Mouse (Mus musculus): Measurements from ENCODE around the gene Tac2. TPM values are rescaled to one million over a fixed set of nuclear protein-coding genes. Genes with fewer than 3 reads are reported as not detected.

Tac2 gene
- polyA plus RNA-seq, 1 experiment from 2014 or later, result 0.74 TPM

DNA sequence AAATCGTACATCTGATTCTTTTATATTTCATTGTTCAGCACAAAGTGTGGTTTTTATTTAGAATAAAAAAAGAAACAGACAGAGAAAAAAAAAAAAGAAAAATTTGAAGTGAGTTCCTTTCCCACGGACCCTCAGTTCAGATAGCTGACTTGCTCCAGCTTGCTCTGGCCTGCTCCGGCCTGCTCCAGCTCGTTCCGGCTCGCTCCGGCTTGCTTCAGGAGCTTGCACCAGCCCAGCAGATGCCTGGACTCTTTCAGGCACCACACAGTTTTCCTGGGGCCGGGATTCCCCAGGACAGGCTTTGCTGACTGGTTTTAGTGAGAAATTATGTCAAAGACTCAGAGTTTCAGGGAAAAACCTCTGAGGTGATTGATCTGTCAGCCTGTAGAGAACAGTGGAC, 23.0 kb downstream of the Tac2 start:
- Histone ChIP-seq H3K4me1 (ENCODE audit: control insufficient read depth, insufficient read depth, low read length) (no peaks in the 10 kb centered on the region), H3K4me2 (ENCODE audit: low read depth, low read length) (peak overlapping the region; percentile 35), H3K9ac (ENCODE audit: low read length) (peak overlapping the region; percentile 34; the same call in 1 of the 2 replicates), H3K36me3 (ENCODE audit: control insufficient read depth, insufficient read depth) (peaks cover 25% of the 10 kb centered on the region), H3K27me3 (ENCODE audit: control insufficient read depth, insufficient read depth, low read length) (no peaks in the 10 kb centered on the region), H3K27ac (ENCODE audit: low read length) (0 out of 2 replicates have a peak overlapping the region, but pooled peaks have one; percentile 37), H3K9me3 (replicated peaks; ENCODE audit: control insufficient read depth, low read length) (no peaks in the 10 kb centered on the region), H3K4me3 (ENCODE audit: low read length) (no peak overlapping the region)
- 83% methylated on average over 8 of the region's 8 CpGs for WGBS
- no peak for ATAC-seq (replicated peaks; ENCODE audit: extremely low read depth, insufficient read depth, low FRiP score)

GRCm38 (mm10) chr10:127748847-127749612, 24.8 kb downstream of the Tac2 start:
- 17% methylated on average over 8 of the region's 8 CpGs for WGBS
- H3K9ac ChIP-seq (ENCODE audit: low read length), result no peak overlapping the region; the same call in 1 of the 2 replicates

GRCm38 (mm10) chr10:127750136-127750777, 26.0 kb downstream of the Tac2 start:
- peak overlapping the region; percentile 60 for H3K9ac ChIP-seq (ENCODE audit: low read length)
- 38% methylated on average over 24 of the region's 24 CpGs for WGBS

More at GRCm38 (mm10) chr10:127748847-127749612, 24.8 kb downstream of the Tac2 start:
- peak overlapping the region; percentile 33 for H3K4me3 ChIP-seq (ENCODE audit: low read length)
- no peaks in the 10 kb centered on the region for H3K27me3 ChIP-seq (ENCODE audit: control insufficient read depth, insufficient read depth, low read length)
- H3K36me3 ChIP-seq (ENCODE audit: control insufficient read depth, insufficient read depth), result peaks cover 10% of the 10 kb centered on the region
- H3K4me2 ChIP-seq (ENCODE audit: low read depth, low read length), result peak overlapping the region; percentile 35
- peak overlapping the region; percentile 61 for H3K27ac ChIP-seq (ENCODE audit: low read length)
- peak; percentile 57 for ATAC-seq (replicated peaks; ENCODE audit: extremely low read depth, insufficient read depth, low FRiP score)
- H3K4me1 ChIP-seq (ENCODE audit: control insufficient read depth, insufficient read depth, low read length), result no peaks in the 10 kb centered on the region
- no peaks in the 10 kb centered on the region for H3K9me3 ChIP-seq (replicated peaks; ENCODE audit: control insufficient read depth, low read length)

GRCm38 (mm10) chr10:127751548-127751947, 27.3 kb downstream of the Tac2 start, which contains the start of gene Gpr182:
Gene Gpr182 (minus strand): TSS chr10:127751732.
- Histone ChIP-seq H3K4me2 (ENCODE audit: low read depth, low read length) (peak within 1 kb of the TSS; percentile 35), H3K36me3 (ENCODE audit: control insufficient read depth, insufficient read depth) (no peaks in the 10 kb centered on the region), H3K4me3 (ENCODE audit: low read length) (peak within 1 kb of the TSS; percentile 33), H3K4me1 (ENCODE audit: control insufficient read depth, insufficient read depth, low read length) (peaks cover 2% of the 10 kb centered on the region; the same call in 1 of the 2 replicates), H3K27me3 (ENCODE audit: control insufficient read depth, insufficient read depth, low read length) (no peaks in the 10 kb centered on the region), H3K9ac (ENCODE audit: low read length) (peak within 1 kb of the TSS; percentile 60), H3K27ac (ENCODE audit: low read length) (peak within 1 kb of the TSS; percentile 17), H3K9me3 (replicated peaks; ENCODE audit: control insufficient read depth, low read length) (no peaks in the 10 kb centered on the region)
- ATAC-seq (replicated peaks; ENCODE audit: extremely low read depth, insufficient read depth, low FRiP score), result peak; percentile 56; the same call in 1 of the 2 replicates
- WGBS, result 39% methylated on average over 8 of the region's 8 CpGs

More at GRCm38 (mm10) chr10:127750136-127750777, 26.0 kb downstream of the Tac2 start:
- Histone ChIP-seq H3K4me1 (ENCODE audit: control insufficient read depth, insufficient read depth, low read length) (peaks cover 2% of the 10 kb centered on the region; the same call in 1 of the 2 replicates), H3K4me3 (ENCODE audit: low read length) (peak overlapping the region; percentile 33), H3K36me3 (ENCODE audit: control insufficient read depth, insufficient read depth) (peaks cover 2% of the 10 kb centered on the region; the same call in 1 of the 2 replicates), H3K27ac (ENCODE audit: low read length) (peak overlapping the region; percentile 61), H3K9me3 (replicated peaks; ENCODE audit: control insufficient read depth, low read length) (no peaks in the 10 kb centered on the region), H3K27me3 (ENCODE audit: control insufficient read depth, insufficient read depth, low read length) (no peaks in the 10 kb centered on the region), H3K4me2 (ENCODE audit: low read depth, low read length) (peak overlapping the region; percentile 35)
- no peak for ATAC-seq (replicated peaks; ENCODE audit: extremely low read depth, insufficient read depth, low FRiP score)

GRCm38 (mm10) chr10:127754566-127755166, 30.4 kb downstream of the Tac2 start:
- peak overlapping the region; percentile 66 for H3K27ac ChIP-seq (ENCODE audit: low read length)
- peak; percentile 34; the same call in 1 of the 2 replicates for ATAC-seq (replicated peaks; ENCODE audit: extremely low read depth, insufficient read depth, low FRiP score)
- WGBS, result 57% methylated on average over 6 of the region's 6 CpGs

DNA sequence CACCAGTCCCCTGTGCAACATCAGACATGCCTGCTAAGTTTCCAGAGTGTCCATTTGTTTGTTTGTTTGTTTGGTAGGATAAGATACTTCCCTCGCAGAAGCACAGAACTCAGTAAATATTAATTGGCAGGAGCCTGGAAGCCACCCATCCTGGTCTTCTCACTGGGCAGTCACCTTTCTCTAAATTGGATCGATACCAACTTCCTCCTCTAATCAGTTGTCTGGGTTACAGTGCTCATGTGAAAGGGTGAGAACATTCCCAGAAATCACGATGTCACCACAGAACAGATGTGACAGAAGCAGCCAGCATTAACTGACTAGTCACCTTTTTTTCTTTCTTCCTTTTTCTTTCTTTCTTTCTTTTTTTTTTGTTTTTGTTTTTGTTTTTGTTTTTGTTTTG, 31.0 kb downstream of the Tac2 start:
- WGBS, result 40% methylated on average over 3 of the region's 3 CpGs
- peak overlapping the region; percentile 56 for H3K27ac ChIP-seq (ENCODE audit: low read length)
- ATAC-seq (replicated peaks; ENCODE audit: extremely low read depth, insufficient read depth, low FRiP score), result no peak

More at GRCm38 (mm10) chr10:127754566-127755166, 30.4 kb downstream of the Tac2 start:
- Histone ChIP-seq H3K4me3 (ENCODE audit: low read length) (no peak overlapping the region), H3K36me3 (ENCODE audit: control insufficient read depth, insufficient read depth) (no peaks in the 10 kb centered on the region), H3K4me1 (ENCODE audit: control insufficient read depth, insufficient read depth, low read length) (peaks cover 2% of the 10 kb centered on the region; the same call in 1 of the 2 replicates), H3K4me2 (ENCODE audit: low read depth, low read length) (no peak overlapping the region), H3K9me3 (replicated peaks; ENCODE audit: control insufficient read depth, low read length) (no peaks in the 10 kb centered on the region), H3K9ac (ENCODE audit: low read length) (no peak overlapping the region), H3K27me3 (ENCODE audit: control insufficient read depth, insufficient read depth, low read length) (no peaks in the 10 kb centered on the region)

GRCm38 (mm10) chr10:127755770-127756468, 31.6 kb downstream of the Tac2 start:
- 22% methylated on average over 17 of the region's 18 CpGs for WGBS
- Histone ChIP-seq H3K4me2 (ENCODE audit: low read depth, low read length) (peak overlapping the region; percentile 57), H3K27me3 (ENCODE audit: control insufficient read depth, insufficient read depth, low read length) (no peaks in the 10 kb centered on the region), H3K4me3 (ENCODE audit: low read length) (peak overlapping the region; percentile 34), H3K36me3 (ENCODE audit: control insufficient read depth, insufficient read depth) (no peaks in the 10 kb centered on the region), H3K9ac (ENCODE audit: low read length) (peak overlapping the region; percentile 42), H3K4me1 (ENCODE audit: control insufficient read depth, insufficient read depth, low read length) (peaks cover 2% of the 10 kb centered on the region; the same call in 1 of the 2 replicates), H3K9me3 (replicated peaks; ENCODE audit: control insufficient read depth, low read length) (no peaks in the 10 kb centered on the region), H3K27ac (ENCODE audit: low read length) (peak overlapping the region; percentile 81)
- ATAC-seq (replicated peaks; ENCODE audit: extremely low read depth, insufficient read depth, low FRiP score), result peak; percentile 64

More for the DNA sequence above, 31.0 kb downstream of the Tac2 start:
- Histone ChIP-seq H3K36me3 (ENCODE audit: control insufficient read depth, insufficient read depth) (no peaks in the 10 kb centered on the region), H3K4me1 (ENCODE audit: control insufficient read depth, insufficient read depth, low read length) (peaks cover 2% of the 10 kb centered on the region; the same call in 1 of the 2 replicates), H3K9ac (ENCODE audit: low read length) (no peak overlapping the region), H3K27me3 (ENCODE audit: control insufficient read depth, insufficient read depth, low read length) (no peaks in the 10 kb centered on the region), H3K9me3 (replicated peaks; ENCODE audit: control insufficient read depth, low read length) (no peaks in the 10 kb centered on the region), H3K4me2 (ENCODE audit: low read depth, low read length) (no peak overlapping the region), H3K4me3 (ENCODE audit: low read length) (no peak overlapping the region)
